Mouse (Mus musculus) midbrain, postnatal 0 days (tissue): ENCODE measurements around the gene Nphp3. TPM values are rescaled to one million over a fixed set of nuclear protein-coding genes. Genes with fewer than 3 reads are reported as not detected.
A peak's percentile ranks its signal among the peaks of the same experiment; 100 is the strongest.

Experiments used
- ATAC-seq: fragments of 200-750 bp; cut with Nextera tagmentation; 2 replicates; pipeline ENCODE4 v1.8.0; 2017; ENCODE audit warnings: moderate number of reproducible peaks, mild to moderate bottlenecking, moderate TSS enrichment, moderate library complexity; ENCODE audit not compliant: low FRiP score
- DNase-seq: peaks from one replicate; pipeline ENCODE4 v3.0.0-alpha.2; 2015; ENCODE audit warnings: low spot score
- H3K27ac ChIP-seq: fragments of 300-500 bp; sonication (generic); 2 replicates; pipeline ENCODE4 v1.5.1; 2014; ENCODE audit warnings: low read depth, mild to moderate bottlenecking, low read length, mixed read lengths
- H3K27me3 ChIP-seq: fragments of 300-500 bp; sonication (generic); 2 replicates; pipeline ENCODE4 v1.6.1; 2014; ENCODE audit warnings: low read length, control low read depth, mixed read lengths; ENCODE audit not compliant: insufficient read depth
- H3K36me3 ChIP-seq: fragments of 300-500 bp; sonication (generic); 2 replicates; pipeline ENCODE4 v1.6.1; 2014; ENCODE audit warnings: low read length, control low read depth, mixed read lengths; ENCODE audit not compliant: insufficient read depth
- H3K4me1 ChIP-seq: fragments of 300-500 bp; sonication (generic); 2 replicates; pipeline ENCODE4 v1.6.1; 2014; ENCODE audit warnings: mild to moderate bottlenecking, control low read depth, antibody characterized with exemption, low read length, mixed read lengths; ENCODE audit not compliant: insufficient read depth
- H3K4me2 ChIP-seq: fragments of 300-500 bp; sonication (generic); 2 replicates; pipeline ENCODE4 v1.6.1; 2014; ENCODE audit warnings: low read depth, mild to moderate bottlenecking, low read length, mixed read lengths; ENCODE audit not compliant: poor library complexity, severe bottlenecking
- H3K4me3 ChIP-seq: fragments of 300-500 bp; sonication (generic); 2 replicates; pipeline ENCODE4 v1.5.1; 2014; ENCODE audit warnings: low read depth, mild to moderate bottlenecking, low read length, moderate library complexity
- H3K9ac ChIP-seq: fragments of 300-500 bp; sonication (generic); replicated peaks from 2 replicates; pipeline ENCODE4 v1.6.1; 2014; ENCODE audit warnings: mild to moderate bottlenecking, low read length, moderate library complexity, mixed read lengths; ENCODE audit not compliant: poor library complexity, severe bottlenecking
- H3K9me3 ChIP-seq: fragments of 300-500 bp; sonication (generic); 2 replicates; pipeline ENCODE4 v1.6.1; 2016; ENCODE audit warnings: low read length, control low read depth
- CTCF ChIP-seq: IDR thresholded peaks from 2 replicates; pipeline ENCODE4 v1.5.1; 2016; ENCODE audit warnings: antibody characterized with exemption, mild to moderate bottlenecking
- WGBS: fragments of 180-500 bp; shearing (Covaris S2); extraction: QIAGEN DNeasy Blood & Tissue Kit; methylation state at CpG from one replicate; pipeline ENCODE4 v1.1.7; 2014; 5-methylcytosine and 5-hydroxymethylcytosine counted together
- polyA plus RNA-seq: library from polyadenylated mRNA; unstranded; fragments of >200 nt; fragmentation: Nextera tagmentation; extraction: Ambion mirVana; gene quantifications from 2 replicates; pipeline ENCODE4 v1.2.1, GENCODE M21; 2015
- total RNA-seq: library from RNA; depleted of rRNA; stranded (reverse); fragments of >200 nt; gene quantifications from 2 replicates; pipeline ENCODE4 v1.2.3, GENCODE M21; 2014

Gene Nphp3
- total and polyA plus RNA-seq, 2 experiments from 2014 or later = 4.0 to 6.7 TPM

GRCm38 (mm10) chr9:104035261-104036015 lies 33.1 kb downstream of the Nphp3 start:
- Histone ChIP-seq H3K27ac (no peak overlapping the region), H3K36me3 (peaks cover 24% of the 10 kb centered on the region; the same call in 1 of the 2 replicates), H3K9ac (no peak overlapping the region), H3K27me3 (no peaks in the 10 kb centered on the region), H3K4me1 (no peaks in the 10 kb centered on the region), H3K9me3 (no peaks in the 10 kb centered on the region), H3K4me3 (no peak overlapping the region), H3K4me2 (no peak overlapping the region)
- 47% methylated on average over 24 of the region's 24 CpGs for WGBS
- DNase-seq = peak; percentile 80
- TF ChIP-seq CTCF = peak; percentile 82
- ATAC-seq = no peak

- DNase-seq = no peak
- no peak for ATAC-seq
- TF ChIP-seq CTCF = no peak
- Histone ChIP-seq H3K9me3 (no peaks in the 10 kb centered on the region), H3K36me3 (peaks cover 27% of the 10 kb centered on the region), H3K4me2 (no peak overlapping the region), H3K4me3 (no peak overlapping the region), H3K9ac (no peak overlapping the region), H3K27ac (no peak overlapping the region), H3K4me1 (no peaks in the 10 kb centered on the region), H3K27me3 (no peaks in the 10 kb centered on the region)
- WGBS = 89% methylated on average over 13 of the region's 13 CpGs
Measured at GRCm38 (mm10) chr9:104038266-104038665, 35.9 kb downstream of the Nphp3 start.

GRCm38 (mm10) chr9:104039031-104039695 lies 36.8 kb downstream of the Nphp3 start:
- 91% methylated on average over 21 of the region's 21 CpGs for WGBS
- Histone ChIP-seq H3K36me3 (peaks cover 30% of the 10 kb centered on the region), H3K4me2 (no peak overlapping the region), H3K9me3 (no peaks in the 10 kb centered on the region), H3K9ac (no peak overlapping the region), H3K27me3 (no peaks in the 10 kb centered on the region), H3K4me3 (no peak overlapping the region), H3K4me1 (no peaks in the 10 kb centered on the region), H3K27ac (no peak overlapping the region)
- ATAC-seq (no peak), DNase-seq (no peak)
- TF ChIP-seq CTCF = no peak

- 91% methylated on average over 4 of the region's 4 CpGs for WGBS
- Histone ChIP-seq H3K36me3 (peaks cover 29% of the 10 kb centered on the region), H3K27ac (no peak overlapping the region), H3K4me3 (no peak overlapping the region), H3K9ac (no peak overlapping the region; the same call in 1 of the 2 replicates), H3K4me1 (no peaks in the 10 kb centered on the region), H3K9me3 (no peaks in the 10 kb centered on the region), H3K4me2 (no peak overlapping the region), H3K27me3 (no peaks in the 10 kb centered on the region)
- DNase-seq = no peak
- TF ChIP-seq CTCF = no peak
- no peak for ATAC-seq
Measured at GRCm38 (mm10) chr9:104039742-104040141, 37.4 kb downstream of the Nphp3 start.

GRCm38 (mm10) chr9:104040362-104040761 lies 38.0 kb downstream of the Nphp3 start, which contains the start of gene Gm28305:
Gene Gm28305 (plus strand): TSS chr9:104040662.
- H3K4me2 ChIP-seq = no peak within 1 kb of the TSS
- no peak within 1 kb of the TSS; the same call in 1 of the 2 replicates for H3K9ac ChIP-seq
- peaks cover 32% of the 10 kb centered on the region for H3K36me3 ChIP-seq
- H3K4me1 ChIP-seq = no peaks in the 10 kb centered on the region
- WGBS = 70% methylated on average over 2 of the region's 2 CpGs
- ATAC-seq (no peak), DNase-seq (no peak)
- no peak within 1 kb of the TSS for H3K4me3 ChIP-seq
- H3K9me3 ChIP-seq = no peaks in the 10 kb centered on the region
- no peaks in the 10 kb centered on the region for H3K27me3 ChIP-seq
- H3K27ac ChIP-seq = no peak within 1 kb of the TSS
- no peak for TF ChIP-seq CTCF

DNA sequence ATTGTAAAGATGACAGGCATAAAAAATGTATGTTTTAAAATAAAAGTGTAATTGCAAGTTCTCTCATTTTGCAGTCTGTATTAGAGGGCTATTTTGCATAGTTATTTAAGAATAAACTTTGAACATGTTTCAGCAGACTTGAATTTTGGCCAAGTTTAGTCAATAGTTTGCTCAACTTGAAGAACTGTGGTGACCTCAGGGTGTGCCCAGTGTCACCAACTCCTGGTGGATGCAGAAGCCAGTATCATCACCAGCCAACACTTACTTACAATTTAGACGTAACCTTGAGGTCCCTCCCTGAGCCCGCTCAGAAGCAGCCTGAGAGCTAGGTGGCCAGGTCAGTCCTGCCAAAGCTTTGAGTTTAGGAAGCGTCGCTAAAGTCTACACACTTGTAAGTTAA lies 41.3 kb downstream of the Nphp3 start:
- Histone ChIP-seq H3K36me3 (peaks cover 35% of the 10 kb centered on the region), H3K4me2 (no peak overlapping the region), H3K27me3 (no peaks in the 10 kb centered on the region), H3K4me3 (no peak overlapping the region), H3K9me3 (no peaks in the 10 kb centered on the region), H3K9ac (no peak overlapping the region), H3K27ac (no peak overlapping the region), H3K4me1 (no peaks in the 10 kb centered on the region)
- WGBS = 85% methylated on average over 4 of the region's 4 CpGs
- ATAC-seq = no peak
- no peak for TF ChIP-seq CTCF
- DNase-seq = no peak
